Mouse (Mus musculus) bone marrow, adult 2 months (tissue): ENCODE results near the gene Triap1.

Experiments used
- CTCF ChIP-seq: fragments of 200-500 bp; IDR thresholded peaks from 2 replicates; pipeline ENCODE4 v1.5.1; 2011; ENCODE audit warnings: low read length, control low read depth; ENCODE audit not compliant: control insufficient read depth, insufficient read depth
- POLR2A ChIP-seq: fragments of 200-500 bp; IDR thresholded peaks from 2 replicates; pipeline ENCODE4 v1.6.1; 2011; ENCODE audit warnings: low read depth, mild to moderate bottlenecking, control low read depth, low read length, borderline replicate concordance; ENCODE audit not compliant: control insufficient read depth

- TF ChIP-seq POLR2A (no peak), CTCF (peak; percentile 86)
Measured at GRCm38 (mm10) chr5:115358872-115359271, 17.8 kb downstream of the Triap1 start.
